Mouse (Mus musculus): ENCODE measurements around the gene Timm17b. TPM values are rescaled to one million over a fixed set of nuclear protein-coding genes. Genes with fewer than 3 reads are reported as not detected.
A peak's percentile ranks its signal among the peaks of the same experiment; 100 is the strongest.
"Not testable (repeated sequence)": the region's sequence is repeated elsewhere in the genome, so short reads cannot be mapped to it uniquely, and the experiment has no call there.

Timm17b gene
- total and polyA plus RNA-seq, 2 experiments from 2014 or later: 47.4 to 133 TPM

GRCm38 (mm10) chrX:7883841-7884567 is 15.2 kb upstream of the Timm17b start, which contains the start of gene Slc35a2:
Slc35a2 (plus strand) TSS chrX:7884028.
- H3K9ac ChIP-seq (replicated peaks; ENCODE audit: low read length): peak within 1 kb of the TSS; percentile 44
- 0 out of 2 replicates have a peak, but pooled peaks cover 3% of the 10 kb centered on the region for H3K36me3 ChIP-seq (ENCODE audit: insufficient read depth, low read length)
- ATAC-seq (peak; percentile 95), DNase-seq (ENCODE audit: low spot score) (peak; percentile 90)
- WGBS: 22% methylated on average over 49 of the region's 49 CpGs
- H3K27me3 ChIP-seq (ENCODE audit: insufficient read depth, low read length): no peaks in the 10 kb centered on the region
- H3K9me3 ChIP-seq (ENCODE audit: low read length): no peaks in the 10 kb centered on the region
- peak within 1 kb of the TSS; percentile 86 for H3K27ac ChIP-seq
- H3K4me1 ChIP-seq (ENCODE audit: insufficient read depth, low read length): no peaks in the 10 kb centered on the region
- peak within 1 kb of the TSS; percentile 54 for H3K4me2 ChIP-seq (ENCODE audit: low read depth, low read length)
- peak; percentile 21 for TF ChIP-seq CTCF (IDR thresholded peaks at IDR 0.05; ENCODE audit: low read depth)
- H3K4me3 ChIP-seq (ENCODE audit: low read length): peak within 1 kb of the TSS; percentile 52

- no peak for DNase-seq (ENCODE audit: low spot score)
- Histone ChIP-seq H3K9ac (replicated peaks; ENCODE audit: low read length) (peak overlapping the region; percentile 45), H3K4me3 (ENCODE audit: low read length) (peak overlapping the region; percentile 54), H3K36me3 (ENCODE audit: insufficient read depth, low read length) (peaks cover 5% of the 10 kb centered on the region; the same call in 1 of the 2 replicates), H3K4me2 (ENCODE audit: low read depth, low read length) (peak overlapping the region; percentile 61), H3K4me1 (ENCODE audit: insufficient read depth, low read length) (no peaks in the 10 kb centered on the region), H3K27ac (peak overlapping the region; percentile 90), H3K9me3 (ENCODE audit: low read length) (no peaks in the 10 kb centered on the region), H3K27me3 (ENCODE audit: insufficient read depth, low read length) (no peaks in the 10 kb centered on the region)
- no peak for TF ChIP-seq CTCF (IDR thresholded peaks at IDR 0.05; ENCODE audit: low read depth)
- 37% methylated on average over 13 of the region's 13 CpGs for WGBS
- ATAC-seq: no peak
Observed at GRCm38 (mm10) chrX:7898211-7898610, 946 bp upstream of the Timm17b start.

DNA sequence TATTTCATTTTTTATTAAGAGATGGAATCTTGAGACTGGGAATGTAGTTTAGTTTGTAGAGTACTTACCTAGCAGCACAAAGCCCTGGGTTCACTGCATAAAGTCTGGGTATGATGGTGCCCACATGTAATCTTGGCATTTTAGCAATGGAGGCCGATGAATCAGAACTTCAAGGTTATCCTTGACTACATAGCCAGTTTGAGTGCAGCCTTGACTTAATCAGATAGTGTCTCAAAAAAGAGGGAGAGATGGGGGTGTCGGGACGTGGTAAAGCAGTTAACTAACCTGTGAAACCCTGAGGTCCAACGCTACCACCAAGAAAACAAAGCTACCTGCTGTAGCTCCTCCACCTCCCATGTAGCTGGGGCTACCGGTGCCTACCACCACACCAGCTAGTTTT is 5.3 kb downstream of the Timm17b start:
- no peak overlapping the region for H3K9ac ChIP-seq (replicated peaks; ENCODE audit: low read length)
- DNase-seq (ENCODE audit: low spot score): no peak
- ATAC-seq: no peak
- TF ChIP-seq CTCF (IDR thresholded peaks at IDR 0.05; ENCODE audit: low read depth): no peak
- WGBS: 89% methylated on average over 5 of the region's 5 CpGs
- H3K4me3 ChIP-seq (ENCODE audit: low read length): no peak overlapping the region
- no peak overlapping the region for H3K27ac ChIP-seq
- H3K9me3 ChIP-seq (ENCODE audit: low read length): no peaks in the 10 kb centered on the region
- no peak overlapping the region for H3K4me2 ChIP-seq (ENCODE audit: low read depth, low read length)
- H3K36me3 ChIP-seq (ENCODE audit: insufficient read depth, low read length): no peaks in the 10 kb centered on the region
- H3K4me1 ChIP-seq (ENCODE audit: insufficient read depth, low read length): no peaks in the 10 kb centered on the region
- H3K27me3 ChIP-seq (ENCODE audit: insufficient read depth, low read length): no peaks in the 10 kb centered on the region

DNA sequence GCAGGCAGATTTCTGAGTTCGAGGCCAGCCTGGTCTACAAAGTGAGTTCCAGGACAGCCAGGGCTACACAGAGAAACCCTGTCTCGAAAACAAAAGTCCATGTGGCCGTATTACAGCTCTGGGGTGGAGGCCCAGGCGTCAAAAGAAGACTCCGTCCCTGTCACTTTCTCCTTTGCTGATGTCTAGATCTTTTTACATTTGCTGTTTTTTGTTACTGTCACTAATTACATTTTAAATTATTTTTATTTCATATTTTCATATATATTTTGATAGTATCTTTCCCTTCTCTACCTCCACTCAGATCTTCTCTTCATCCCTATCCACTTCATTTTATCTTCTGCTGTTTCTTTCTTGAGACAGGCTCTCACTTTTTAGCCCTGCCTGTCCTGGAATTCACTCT is 8.6 kb downstream of the Timm17b start, which contains the start of gene Gm10491:
TSS of gene Gm10491 (minus strand) at position 101 of the 400 bp plus-strand sequence.
- H3K27me3 ChIP-seq (ENCODE audit: insufficient read depth, low read length): no peaks in the 10 kb centered on the region
- H3K4me2 ChIP-seq (ENCODE audit: low read depth, low read length): no peak within 1 kb of the TSS
- no peak within 1 kb of the TSS for H3K9ac ChIP-seq (replicated peaks; ENCODE audit: low read length)
- DNase-seq (ENCODE audit: low spot score) (no peak), ATAC-seq (no peak)
- no peak within 1 kb of the TSS for H3K27ac ChIP-seq
- 85% methylated on average over 5 of the region's 5 CpGs for WGBS
- H3K9me3 ChIP-seq (ENCODE audit: low read length): no peaks in the 10 kb centered on the region
- no peak for TF ChIP-seq CTCF (IDR thresholded peaks at IDR 0.05; ENCODE audit: low read depth)
- no peaks in the 10 kb centered on the region for H3K36me3 ChIP-seq (ENCODE audit: insufficient read depth, low read length)
- no peaks in the 10 kb centered on the region for H3K4me1 ChIP-seq (ENCODE audit: insufficient read depth, low read length)
- H3K4me3 ChIP-seq (ENCODE audit: low read length): no peak within 1 kb of the TSS

GRCm38 (mm10) chrX:7909242-7909641 is 10.1 kb downstream of the Timm17b start, which contains the start of gene Gm10490:
Gm10490 (plus strand) TSS chrX:7909542.
- not testable (repeated sequence) for H3K9ac ChIP-seq (replicated peaks; ENCODE audit: low read length); H3K9me3 ChIP-seq (ENCODE audit: low read length); H3K4me2 ChIP-seq (ENCODE audit: low read depth, low read length); H3K4me1 ChIP-seq (ENCODE audit: insufficient read depth, low read length); H3K36me3 ChIP-seq (ENCODE audit: insufficient read depth, low read length); ATAC-seq; H3K4me3 ChIP-seq (ENCODE audit: low read length); H3K27me3 ChIP-seq (ENCODE audit: insufficient read depth, low read length); DNase-seq (ENCODE audit: low spot score); H3K27ac ChIP-seq
- 90% methylated on average over 4 of the region's 4 CpGs for WGBS

DNA sequence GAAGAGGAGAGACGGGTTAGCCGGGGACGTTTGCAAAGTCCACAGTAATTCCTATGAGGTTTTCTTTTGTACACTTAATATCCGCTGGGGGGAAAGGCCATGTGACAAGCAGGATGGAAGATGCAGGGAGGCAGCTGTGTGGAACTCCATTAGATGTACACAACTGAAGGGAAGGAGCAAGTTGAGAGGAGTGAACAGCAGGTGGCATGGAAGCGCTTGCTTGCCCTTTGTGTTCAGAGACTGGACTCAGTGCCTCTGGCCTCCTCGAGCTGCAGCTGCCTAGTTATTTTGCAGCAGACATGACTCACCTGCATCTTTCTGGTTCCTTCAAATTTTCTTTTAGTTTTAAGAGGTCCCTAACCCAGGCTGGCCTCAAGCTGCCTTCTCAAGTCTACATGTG is 11.3 kb downstream of the Timm17b start:
- Histone ChIP-seq H3K4me2 (ENCODE audit: low read depth, low read length) (no peak overlapping the region), H3K9me3 (ENCODE audit: low read length) (no peaks in the 10 kb centered on the region), H3K36me3 (ENCODE audit: insufficient read depth, low read length) (no peaks in the 10 kb centered on the region), H3K4me3 (ENCODE audit: low read length) (no peak overlapping the region), H3K27me3 (ENCODE audit: insufficient read depth, low read length) (no peaks in the 10 kb centered on the region), H3K9ac (replicated peaks; ENCODE audit: low read length) (no peak overlapping the region), H3K4me1 (ENCODE audit: insufficient read depth, low read length) (no peaks in the 10 kb centered on the region), H3K27ac (no peak overlapping the region)
- no peak for TF ChIP-seq CTCF (IDR thresholded peaks at IDR 0.05; ENCODE audit: low read depth)
- no peak for ATAC-seq
- WGBS: 54% methylated on average over 6 of the region's 6 CpGs
- DNase-seq (ENCODE audit: low spot score): peak; percentile 32

DNA sequence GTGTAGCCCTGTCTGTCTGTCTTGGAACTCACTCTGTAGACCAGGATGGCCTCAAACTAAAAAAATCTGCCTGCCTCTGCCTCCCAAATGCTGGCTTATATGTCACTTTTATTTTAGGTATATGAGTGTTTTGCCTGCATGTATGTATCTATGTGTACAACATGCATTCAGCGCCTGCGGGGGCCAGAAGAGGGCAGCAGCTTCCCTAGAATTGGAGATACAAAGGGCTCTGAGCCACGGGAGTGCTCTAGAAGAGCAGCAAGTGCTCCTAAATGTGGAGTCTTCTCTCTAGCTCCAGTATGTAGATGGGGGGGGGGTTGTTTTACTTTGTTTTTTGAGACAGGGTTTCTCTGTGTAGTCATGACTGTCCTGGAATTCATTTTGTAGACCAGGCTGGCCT is 16.5 kb downstream of the Timm17b start:
- not testable (repeated sequence) for H3K4me2 ChIP-seq (ENCODE audit: low read depth, low read length); H3K27me3 ChIP-seq (ENCODE audit: insufficient read depth, low read length); ATAC-seq; H3K4me1 ChIP-seq (ENCODE audit: insufficient read depth, low read length); H3K4me3 ChIP-seq (ENCODE audit: low read length); H3K9ac ChIP-seq (replicated peaks; ENCODE audit: low read length); H3K27ac ChIP-seq; H3K9me3 ChIP-seq (ENCODE audit: low read length); H3K36me3 ChIP-seq (ENCODE audit: insufficient read depth, low read length)
- peak; percentile 20 for DNase-seq (ENCODE audit: low spot score)
- TF ChIP-seq CTCF (IDR thresholded peaks at IDR 0.05; ENCODE audit: low read depth): peak; percentile 38; the same call in 1 of the 2 replicates
- 26% methylated on average over 3 of the region's 3 CpGs for WGBS

All from hindbrain, postnatal 0 days (tissue).